Mouse (Mus musculus) liver, embryonic 14.5 days (tissue): ENCODE results near the gene Srgap1.

Experiments
- CTCF ChIP-seq: IDR thresholded peaks from 2 replicates; pipeline ENCODE4 v1.5.1; 2016; ENCODE audit warnings: antibody characterized with exemption, low read depth, control low read depth
- EP300 ChIP-seq: IDR thresholded peaks from 2 replicates; pipeline ENCODE4 v1.6.1; 2016; ENCODE audit warnings: antibody characterized with exemption, low read depth

GRCm38 (mm10) chr10:122025198-122025597 lies 21.9 kb downstream of the Srgap1 start:
- no peak for TF ChIP-seq EP300
- TF ChIP-seq CTCF: no peak
